Mouse (Mus musculus) skeletal muscle tissue, adult 2 months (tissue): ENCODE data around the gene Arhgef15.
"Not testable (repeated sequence)": the region's sequence is repeated elsewhere in the genome, so short reads cannot be mapped to it uniquely, and the experiment has no call there.

Source experiments
- DNase-seq: peaks from one replicate; pipeline ENCODE4 v3.0.0-alpha.2; 2012; ENCODE audit warnings: low read depth, low spot score

Gene Arhgef15

GRCm38 (mm10) chr11:68965845-68966244 is 8.6 kb upstream of the Arhgef15 start:
- peak; percentile 47 for DNase-seq

- DNase-seq, result no peak
Observed at GRCm38 (mm10) chr11:68965050-68965449, 7.8 kb upstream of the Arhgef15 start.

- no peak for DNase-seq
Observed at GRCm38 (mm10) chr11:68963405-68963804, 6.1 kb upstream of the Arhgef15 start.

GRCm38 (mm10) chr11:68962159-68962558 is 4.9 kb upstream of the Arhgef15 start:
- DNase-seq, result not testable (repeated sequence)

- DNase-seq, result no peak
Observed at GRCm38 (mm10) chr11:68961596-68961995, 4.3 kb upstream of the Arhgef15 start.

GRCm38 (mm10) chr11:68957971-68958370 is 691 bp upstream of the Arhgef15 start:
- DNase-seq, result no peak

- DNase-seq, result no peak
Observed at GRCm38 (mm10) chr11:68956697-68957096, 583 bp downstream of the Arhgef15 start.

GRCm38 (mm10) chr11:68956107-68956506 is 1.2 kb downstream of the Arhgef15 start:
- DNase-seq, result peak; percentile 28

- no peak for DNase-seq
Observed at GRCm38 (mm10) chr11:68955473-68955872, 1.8 kb downstream of the Arhgef15 start.

GRCm38 (mm10) chr11:68954408-68954807 is 2.9 kb downstream of the Arhgef15 start:
- DNase-seq, result no peak

- DNase-seq, result no peak
Observed at GRCm38 (mm10) chr11:68953903-68954302, 3.4 kb downstream of the Arhgef15 start.

GRCm38 (mm10) chr11:68947542-68947993 is 9.7 kb downstream of the Arhgef15 start:
- DNase-seq, result no peak

- no peak for DNase-seq
Observed at GRCm38 (mm10) chr11:68946806-68947440, 10.4 kb downstream of the Arhgef15 start.

- DNase-seq, result no peak
Observed at GRCm38 (mm10) chr11:68946001-68946400, 11.3 kb downstream of the Arhgef15 start.

- no peak for DNase-seq
Observed at GRCm38 (mm10) chr11:68945245-68945644, 12.0 kb downstream of the Arhgef15 start.

- no peak for DNase-seq
Observed at GRCm38 (mm10) chr11:68942731-68943130, 14.5 kb downstream of the Arhgef15 start.

- DNase-seq, result no peak
Observed at GRCm38 (mm10) chr11:68940516-68940915, 16.8 kb downstream of the Arhgef15 start.

- peak; percentile 92 for DNase-seq
Observed at GRCm38 (mm10) chr11:68939451-68940304, 17.6 kb downstream of the Arhgef15 start.

GRCm38 (mm10) chr11:68936951-68937350 is 20.3 kb downstream of the Arhgef15 start:
- not testable (repeated sequence) for DNase-seq

GRCm38 (mm10) chr11:68933885-68934507 is 23.3 kb downstream of the Arhgef15 start:
- DNase-seq, result no peak

GRCm38 (mm10) chr11:68929947-68930346 is 27.3 kb downstream of the Arhgef15 start:
- no peak for DNase-seq

- no peak for DNase-seq
Observed at GRCm38 (mm10) chr11:68926981-68927380, 30.3 kb downstream of the Arhgef15 start, which contains the start of gene Odf4. Odf4 (minus strand) TSS chr11:68927081.
